Mouse (Mus musculus): Measurements from ENCODE around the gene Fdxacb1.

DNA sequence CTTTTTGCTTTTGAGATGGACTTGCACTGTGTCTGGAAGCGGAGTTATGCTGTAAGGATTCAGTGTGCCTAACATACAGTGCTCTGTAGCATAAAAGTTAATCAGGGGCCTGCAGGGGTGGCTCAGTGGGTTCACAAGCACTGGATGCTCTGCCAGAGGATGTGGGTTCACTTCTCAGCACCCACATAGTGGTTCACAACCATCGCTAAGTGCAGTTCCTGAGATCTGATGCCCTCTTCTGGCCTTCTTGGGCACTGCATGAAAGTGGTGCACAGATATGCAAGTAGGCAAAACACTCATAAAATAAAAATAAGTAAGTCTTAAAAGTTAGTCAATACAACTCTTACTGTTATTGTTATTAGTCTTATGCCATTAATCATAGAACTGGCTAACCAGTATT, 14.1 kb downstream of the Fdxacb1 start:
- TF ChIP-seq EP300 (IDR thresholded peaks at IDR 0.05) (no peak), CTCF (IDR thresholded peaks at IDR 0.05) (peak; percentile 64)
